Mouse (Mus musculus) Muller cell, postnatal 12 days (primary cell): ENCODE data around the gene Vps41.
A peak's percentile ranks its signal among the peaks of the same experiment; 100 is the strongest.

Experiments used
- DNase-seq: peaks from one replicate; pipeline ENCODE4 v3.0.0-alpha.2; 2015; ENCODE audit errors: inconsistent ontology term

Vps41 gene

DNA sequence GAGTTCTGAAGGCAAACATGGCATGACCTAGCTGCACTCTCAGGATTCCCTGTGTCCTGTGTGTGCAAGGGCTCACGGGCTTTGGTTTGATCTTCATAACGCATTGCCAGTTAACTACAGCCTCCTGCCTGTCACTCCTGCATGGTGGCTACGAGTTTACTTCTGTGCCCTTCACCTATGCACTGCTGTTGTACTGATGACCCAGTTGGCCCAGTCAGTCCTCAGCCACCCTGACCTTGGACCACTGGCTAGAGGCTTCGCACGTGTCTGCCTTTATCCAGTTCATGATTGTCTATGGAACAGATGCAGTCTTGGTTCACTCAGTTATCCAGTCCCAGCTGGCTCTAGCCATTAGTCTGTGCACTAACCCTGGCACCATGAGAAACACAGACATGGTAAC, 151.7 kb downstream of the Vps41 start:
- no peak for DNase-seq

DNA sequence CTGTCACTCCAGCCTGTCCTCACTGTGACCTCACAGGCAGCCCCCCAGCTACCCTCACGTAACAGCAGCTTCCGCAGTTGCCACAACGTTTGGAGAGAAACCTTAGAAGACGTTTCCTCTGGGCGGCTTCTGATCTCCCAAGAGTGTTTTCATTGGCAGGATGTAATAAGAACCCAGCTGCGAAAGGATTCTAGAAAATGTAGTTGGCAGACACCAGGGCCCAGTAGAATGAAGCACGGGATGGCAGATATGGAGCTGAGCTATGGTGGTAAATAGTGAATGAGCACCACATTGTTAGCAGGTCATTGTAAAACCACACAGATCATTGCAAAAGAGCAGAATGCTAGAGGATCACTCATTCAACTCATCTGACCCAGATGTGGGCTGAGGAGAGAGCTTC, 158.2 kb downstream of the Vps41 start:
- peak; percentile 21 for DNase-seq

DNA sequence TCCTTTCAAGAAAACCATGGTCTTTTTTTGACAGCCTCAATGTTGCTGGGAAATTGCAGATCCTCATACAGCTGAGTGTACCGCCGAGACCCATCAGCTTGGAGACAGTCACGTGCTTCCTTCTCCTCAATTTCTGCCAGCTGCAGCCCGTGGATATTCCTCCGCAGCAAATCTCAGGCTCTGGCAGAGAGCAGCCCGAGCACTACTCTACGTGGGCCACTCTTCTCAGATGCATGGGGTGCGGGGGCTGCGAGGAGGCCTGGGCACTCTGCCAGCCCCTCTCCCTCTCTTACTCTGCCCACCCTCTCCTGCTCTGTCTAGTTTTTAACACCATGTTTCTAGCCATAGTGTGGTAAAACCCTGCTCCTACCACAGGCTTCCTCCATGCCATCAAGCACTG, 175.8 kb downstream of the Vps41 start:
- no peak for DNase-seq

DNA sequence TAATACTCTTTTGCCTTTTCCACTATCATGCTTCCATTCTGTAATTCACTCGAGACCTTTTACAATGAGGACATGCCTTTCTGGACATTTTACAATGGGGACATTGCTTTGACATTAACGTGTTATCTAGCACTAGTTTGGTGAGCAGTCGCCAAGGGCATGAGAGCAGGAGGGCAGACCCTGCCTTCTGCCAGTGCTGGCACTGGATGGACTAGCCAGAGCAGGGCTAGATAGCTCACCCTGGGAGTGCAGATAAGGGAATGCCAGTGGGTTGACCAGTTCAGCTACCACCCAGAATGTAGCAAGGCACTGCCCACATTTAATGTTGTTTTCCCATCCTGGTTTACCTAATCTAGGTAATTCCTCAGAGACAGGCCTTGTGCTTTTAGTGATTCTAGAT, 179.7 kb downstream of the Vps41 start:
- no peak for DNase-seq

DNA sequence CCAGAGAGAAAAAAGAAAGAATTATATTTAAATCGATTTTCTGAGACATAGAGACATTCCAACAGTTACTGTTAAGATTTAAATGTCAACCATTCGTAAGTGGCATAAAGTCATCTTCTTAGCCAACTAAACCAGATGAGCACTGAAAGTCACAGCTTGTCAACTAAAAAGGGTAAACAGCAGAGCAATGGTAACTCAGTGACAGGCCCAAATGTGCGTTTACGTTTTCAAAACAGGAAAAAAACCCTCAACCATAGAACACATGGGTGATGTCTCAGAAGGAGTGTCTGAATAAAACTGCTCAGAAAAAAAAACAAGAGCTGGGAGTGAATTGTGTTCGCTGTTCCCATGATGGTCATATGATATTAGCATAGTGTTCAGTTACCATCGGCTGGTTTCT, 186.5 kb downstream of the Vps41 start:
- DNase-seq, result no peak

DNA sequence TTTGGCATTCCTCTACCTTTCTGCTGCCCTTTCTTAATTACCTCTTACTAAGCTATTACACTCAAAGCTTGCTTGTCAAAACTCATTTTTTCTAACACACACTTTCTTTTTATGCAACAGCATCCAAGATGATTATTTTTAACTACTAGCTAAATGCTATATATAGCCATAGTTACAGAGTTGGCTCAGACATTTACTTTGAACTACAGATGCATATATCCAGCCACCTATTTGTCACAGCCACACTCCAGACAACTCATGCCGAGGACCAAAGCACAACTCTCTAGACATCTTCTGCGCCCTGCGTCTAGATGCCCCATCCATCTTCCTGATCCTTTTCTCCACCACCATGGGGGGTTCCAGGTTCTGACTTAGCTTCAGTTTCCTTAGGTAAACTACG, 197.7 kb downstream of the Vps41 start:
- no peak for DNase-seq
